Mouse (Mus musculus) A20 (cell line): ENCODE results near the gene Kcna5.

ENCODE experiments used
- DNase-seq: peaks from one replicate; pipeline ENCODE4 v3.0.0-alpha.2; 2011; ENCODE audit warnings: low read depth, low spot score

Gene Kcna5

DNA sequence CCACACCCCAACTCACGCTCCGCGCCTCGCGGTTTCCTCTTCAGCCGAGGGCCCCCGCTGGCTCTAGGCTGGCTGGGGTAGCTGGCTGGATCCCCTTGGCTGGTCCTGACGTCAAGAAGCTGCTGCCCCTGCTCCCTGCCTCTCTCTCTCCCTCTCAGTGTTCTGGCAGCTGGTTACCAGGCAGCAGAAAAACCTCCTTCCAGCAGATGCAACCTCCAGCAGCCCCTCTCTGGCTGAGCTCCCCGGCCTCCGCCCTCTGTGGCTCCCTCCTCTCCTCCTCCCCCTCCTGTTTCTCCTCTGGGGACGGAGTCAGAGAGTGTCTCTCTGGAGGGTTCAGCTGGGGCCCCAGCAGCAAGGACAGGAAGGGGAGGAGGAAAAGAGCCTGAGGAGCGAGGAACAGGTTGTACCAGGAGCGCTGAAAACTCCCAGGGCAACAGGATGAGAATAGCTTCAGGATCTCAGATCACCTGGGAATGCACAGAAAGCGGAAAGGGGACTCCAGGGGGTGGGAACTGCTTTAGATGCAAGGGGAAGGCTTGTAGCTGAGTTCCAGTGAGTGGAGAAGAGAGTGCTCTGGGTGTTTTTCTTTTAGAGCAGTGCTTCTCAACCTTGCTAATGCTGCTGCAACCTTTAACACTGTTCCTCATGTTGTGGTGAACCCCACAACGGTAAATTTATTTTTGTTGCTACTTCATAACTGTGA is at the start of gene Kcna5:
Gene Kcna5, minus strand, starts transcription at position 205 of the 703 bp plus-strand sequence.
- DNase-seq: no peak

DNA sequence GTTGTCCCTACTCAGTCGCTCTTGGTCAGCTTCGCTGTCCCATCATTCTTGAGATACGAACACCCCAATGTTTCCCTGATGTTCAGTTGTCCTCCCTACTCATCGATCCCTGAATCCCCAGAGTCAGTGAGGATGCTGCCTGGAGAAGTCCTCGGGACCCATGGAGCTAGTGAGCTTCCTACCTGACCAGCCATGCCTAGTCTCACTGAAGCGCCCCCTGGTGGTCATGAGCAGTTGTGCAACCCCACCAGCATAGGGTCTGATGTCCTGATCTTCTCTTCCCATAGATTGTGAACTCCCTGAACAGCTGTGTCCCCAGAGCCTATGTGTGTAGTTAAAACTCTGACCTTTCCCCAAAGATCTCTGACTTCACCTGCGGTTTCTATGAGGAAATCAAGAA is 47.9 kb upstream of the Kcna5 start:
- peak; percentile 37 for DNase-seq

DNA sequence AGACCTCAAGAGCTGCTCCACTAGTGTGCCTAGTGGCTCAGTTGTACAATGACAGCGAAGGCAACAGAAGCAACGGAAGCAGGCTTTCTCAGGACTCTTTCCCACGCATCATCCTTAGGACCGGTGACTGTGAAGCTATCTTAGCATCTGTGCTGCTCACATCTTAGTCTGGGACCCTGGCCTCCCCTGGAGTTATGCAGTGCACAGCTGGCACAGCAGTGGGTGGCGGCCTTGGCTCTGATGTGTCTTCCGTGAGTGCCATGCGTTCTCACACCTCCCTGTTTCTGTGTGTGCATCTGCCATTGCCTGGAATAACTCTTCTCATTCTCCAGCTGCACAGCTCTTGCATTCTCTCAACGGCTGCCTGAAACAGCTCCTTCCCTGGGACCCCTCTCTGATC is 46.4 kb upstream of the Kcna5 start:
- DNase-seq: no peak

DNA sequence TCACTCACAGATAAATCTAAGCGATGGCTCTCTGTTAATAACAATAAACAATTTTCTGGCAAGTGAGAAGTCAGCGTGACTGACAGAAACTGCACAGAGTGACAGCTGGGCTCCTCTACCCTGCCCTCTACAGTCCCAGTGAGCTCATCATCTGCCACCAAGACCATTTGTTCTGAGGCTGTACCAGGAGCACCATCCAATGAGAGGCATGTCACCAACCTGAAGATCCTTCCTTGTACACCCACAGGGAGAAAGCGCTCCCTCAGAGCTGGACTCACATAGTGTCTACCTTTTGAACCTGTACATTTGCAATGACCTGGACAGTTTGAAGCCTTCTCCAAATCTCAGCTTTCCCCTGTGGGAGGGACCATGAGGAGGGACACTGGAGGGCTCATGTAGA is 45.4 kb upstream of the Kcna5 start:
- DNase-seq: no peak

DNA sequence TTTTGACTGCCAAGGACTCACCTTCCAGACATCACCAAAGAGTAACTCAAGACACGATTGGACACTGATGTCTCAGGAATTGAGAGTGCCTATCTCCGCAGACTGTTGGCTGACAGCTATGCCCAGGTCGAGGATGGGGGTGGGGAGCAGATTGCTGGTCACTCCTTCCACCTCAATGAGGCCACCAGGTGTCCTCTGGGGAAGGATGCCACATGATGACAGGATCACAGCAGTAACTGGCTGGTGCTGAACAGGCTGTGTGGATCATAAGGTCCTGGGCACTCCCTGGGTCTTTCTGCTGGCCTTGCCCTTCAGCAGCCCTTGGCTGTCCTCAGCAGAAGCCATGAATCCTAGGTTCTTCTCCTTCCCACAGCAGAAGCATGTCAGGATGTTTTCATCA is 42.2 kb upstream of the Kcna5 start:
- no peak for DNase-seq

DNA sequence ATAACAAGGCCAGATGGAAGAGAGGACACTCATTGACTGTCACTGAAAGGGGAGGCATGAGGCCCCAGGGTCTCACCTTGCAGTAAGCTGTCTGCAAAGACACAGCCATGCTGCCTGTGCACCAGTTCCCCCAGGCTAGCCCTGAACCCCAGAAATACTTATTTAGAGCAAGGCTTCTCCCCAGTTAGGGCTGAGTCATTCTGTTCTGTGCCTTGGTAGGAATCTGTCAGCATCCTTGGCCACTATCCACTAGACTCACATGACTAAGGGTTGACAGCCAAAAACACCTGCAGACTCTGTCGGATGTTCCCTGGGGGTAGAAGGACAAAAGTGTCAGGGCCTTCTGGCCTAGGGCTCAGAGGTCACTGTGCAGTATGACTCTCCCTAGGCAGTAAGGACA is 41.4 kb upstream of the Kcna5 start:
- DNase-seq: no peak

DNA sequence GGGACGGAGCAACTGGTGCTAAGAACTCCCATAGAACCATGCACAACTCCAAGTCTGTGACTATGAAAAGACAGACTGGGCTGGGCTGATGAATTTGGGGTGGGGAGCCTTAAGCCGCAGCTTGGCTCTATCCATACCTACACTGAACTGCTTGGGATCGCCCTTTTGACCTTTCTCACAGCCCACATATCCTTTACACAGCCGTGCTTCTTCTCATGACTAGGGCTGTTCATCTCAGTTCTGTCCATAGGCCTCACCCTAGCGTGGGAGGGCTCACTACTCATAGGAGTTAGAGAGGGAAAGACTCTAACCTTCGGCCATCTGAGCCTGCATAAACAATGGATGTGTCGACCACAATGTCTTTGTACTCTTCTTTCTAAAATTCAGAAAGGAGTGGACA is 39.6 kb upstream of the Kcna5 start:
- no peak for DNase-seq

DNA sequence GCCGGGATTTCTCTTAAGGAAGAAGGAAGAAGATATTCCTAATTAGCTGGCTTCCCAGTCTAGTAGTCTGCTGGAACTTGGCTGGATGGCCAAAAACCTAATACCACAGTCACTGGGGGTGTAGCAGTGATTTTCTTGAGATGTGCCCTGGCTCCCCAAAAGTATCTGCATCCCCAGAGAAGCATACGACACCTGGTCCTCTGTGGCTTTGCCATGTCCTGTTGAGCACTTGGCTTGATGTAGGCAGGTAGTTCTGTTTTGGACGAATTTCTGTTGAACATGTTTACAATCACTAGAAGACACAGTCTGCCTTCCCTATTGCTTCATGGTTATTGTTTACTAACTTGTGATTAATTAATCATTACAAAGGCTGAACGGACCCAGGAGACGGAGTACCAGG is 37.8 kb upstream of the Kcna5 start:
- no peak for DNase-seq

DNA sequence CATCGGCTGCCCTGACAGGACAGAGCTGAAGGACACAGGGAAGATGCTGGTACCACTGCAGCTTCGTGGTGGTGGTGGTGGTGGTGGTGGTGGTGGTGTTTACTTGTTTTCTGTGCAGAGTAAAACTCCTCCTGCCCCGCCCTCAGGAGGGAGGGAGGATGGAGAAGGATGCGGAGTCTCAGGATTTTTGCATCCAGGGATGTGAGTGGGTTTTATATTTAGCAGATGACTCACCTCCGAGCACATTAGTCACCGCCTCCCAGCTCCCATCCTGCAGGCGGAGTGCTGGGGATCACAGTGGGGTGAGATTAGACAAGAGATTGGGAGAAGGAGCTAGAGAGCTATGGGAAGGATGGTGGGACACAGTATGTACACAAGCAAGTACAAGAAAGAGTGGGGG is 34.6 kb upstream of the Kcna5 start:
- no peak for DNase-seq

DNA sequence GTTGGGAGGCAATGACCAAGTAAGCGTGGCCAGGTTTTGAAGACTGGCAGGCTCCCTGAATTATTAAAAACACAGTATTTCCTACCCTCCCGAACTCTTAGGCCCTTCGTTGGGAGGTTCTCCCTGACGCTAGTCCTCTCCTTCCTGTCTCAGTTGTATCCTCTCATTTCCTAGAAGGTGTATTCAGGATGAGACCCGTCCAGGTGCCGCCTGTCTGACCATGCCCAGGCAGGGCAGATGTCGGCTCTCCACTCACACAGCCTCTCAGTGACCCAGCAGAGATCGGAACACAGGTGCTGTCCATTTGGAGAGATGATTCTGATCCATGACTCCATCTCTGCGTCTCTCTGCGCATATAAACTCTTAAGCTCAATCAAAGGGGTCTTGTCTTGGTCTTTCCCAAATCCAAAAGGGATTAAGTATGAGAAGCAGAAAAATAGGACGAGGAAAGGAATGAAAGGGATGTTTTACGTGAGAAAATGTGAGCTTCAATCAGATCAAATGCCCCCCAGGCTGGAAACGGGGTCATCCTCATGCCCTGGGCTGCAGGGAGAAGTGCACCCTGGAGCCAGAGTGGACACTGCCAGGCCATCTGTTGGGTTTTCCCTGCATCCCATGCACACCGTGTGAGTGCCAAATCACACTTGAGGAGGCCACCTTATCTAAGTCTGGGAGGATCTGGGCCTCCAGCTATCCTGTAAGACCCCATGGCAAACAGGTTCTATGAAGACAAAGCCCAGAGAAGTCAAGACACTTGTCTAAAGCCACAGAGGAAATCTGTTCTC is 33.0 kb upstream of the Kcna5 start:
- DNase-seq: no peak

DNA sequence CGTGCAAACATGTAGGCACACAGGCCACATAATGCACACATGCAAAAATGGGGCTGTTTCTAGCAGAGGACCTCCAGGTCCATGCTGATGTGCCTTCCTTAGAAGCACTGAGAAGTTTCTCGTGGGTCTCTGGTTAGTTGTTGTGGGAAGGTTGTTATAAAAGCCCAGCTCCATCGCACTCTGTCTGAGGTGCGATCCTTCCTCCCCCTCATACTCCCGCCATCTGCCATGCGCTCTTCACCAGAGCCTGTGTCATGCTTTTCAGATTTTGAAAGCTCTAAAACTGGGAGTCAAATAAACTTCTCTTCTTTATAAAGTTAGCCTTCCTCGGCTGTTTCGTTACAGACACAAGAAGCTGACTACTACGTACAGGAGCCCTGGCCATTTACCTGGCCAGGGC is 32.1 kb upstream of the Kcna5 start:
- DNase-seq: no peak

DNA sequence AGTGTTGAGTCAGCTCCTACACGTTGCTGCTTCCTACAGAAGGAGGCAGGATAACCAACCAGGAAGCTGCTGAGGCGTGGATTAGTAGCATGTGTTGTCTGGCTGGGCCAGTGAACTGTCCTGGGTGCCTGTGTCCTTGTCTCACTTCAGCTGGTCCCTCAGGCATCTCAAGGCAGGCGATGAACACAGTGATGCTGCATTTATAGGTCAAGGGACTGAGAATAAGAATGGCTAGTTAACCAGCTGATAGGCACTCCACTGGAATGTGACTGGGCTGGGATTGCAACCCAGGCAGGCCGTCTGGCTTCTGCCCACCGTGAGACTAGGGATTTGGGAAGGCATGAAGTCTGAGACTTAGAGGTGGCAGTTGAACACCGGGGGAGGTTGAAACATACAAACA is 29.2 kb upstream of the Kcna5 start:
- no peak for DNase-seq

DNA sequence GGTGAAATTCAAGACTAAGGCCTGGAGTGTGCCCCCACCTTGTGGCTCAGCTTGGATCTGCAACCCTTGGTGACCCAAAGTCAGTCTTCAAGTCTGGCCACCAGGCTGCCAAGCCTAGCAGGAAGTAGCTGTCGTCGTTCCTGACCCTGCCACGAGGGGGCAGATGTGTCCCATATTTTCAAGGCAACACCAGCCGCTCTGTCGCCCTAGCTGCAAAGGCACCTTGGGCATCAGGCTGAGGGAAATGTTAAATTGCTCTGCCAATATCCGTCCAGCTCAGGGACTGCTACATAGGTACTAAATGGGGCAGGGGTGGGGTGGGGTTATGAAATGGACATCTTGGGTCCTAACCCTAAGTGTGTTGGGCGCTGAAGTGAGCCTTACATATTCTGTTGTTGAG is 28.7 kb upstream of the Kcna5 start:
- DNase-seq: peak; percentile 85

DNA sequence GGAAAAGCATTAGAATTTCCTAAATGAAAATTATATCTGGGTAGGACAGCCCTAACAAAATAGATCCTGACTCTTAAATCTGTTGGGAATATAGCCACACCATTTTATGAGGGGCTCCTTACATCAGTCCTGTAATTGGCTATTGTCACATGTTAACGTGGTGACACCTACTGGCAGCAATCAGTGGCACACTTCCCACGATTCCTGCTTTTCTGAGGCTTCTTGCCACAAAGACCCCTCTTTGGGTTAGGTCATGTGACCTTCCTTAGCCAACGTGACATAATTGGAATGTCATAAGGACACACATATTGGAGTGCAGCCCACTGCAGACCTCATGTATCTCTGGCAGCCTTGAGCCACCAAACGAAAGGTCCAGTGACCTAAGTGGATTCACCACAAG is 26.5 kb upstream of the Kcna5 start:
- DNase-seq: no peak

DNA sequence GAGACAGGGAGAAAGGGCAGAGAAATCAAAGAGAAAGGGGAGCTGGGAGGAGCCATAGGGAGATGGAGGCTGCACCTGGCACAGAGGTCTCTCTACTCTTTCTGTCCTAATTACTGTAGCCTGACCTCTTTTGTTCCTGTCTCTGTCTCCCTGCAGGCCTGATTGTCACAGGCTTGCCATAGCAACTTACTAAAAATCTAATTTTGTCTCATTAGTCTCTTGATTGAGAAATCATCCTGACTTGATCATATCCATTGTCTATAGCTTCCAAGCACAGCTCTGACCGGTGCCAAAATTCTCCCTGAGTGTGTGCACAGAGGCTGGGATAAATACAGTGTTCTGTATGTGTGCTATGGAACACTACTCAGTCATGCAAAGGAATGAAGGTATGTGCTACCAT is 25.5 kb upstream of the Kcna5 start:
- no peak for DNase-seq

DNA sequence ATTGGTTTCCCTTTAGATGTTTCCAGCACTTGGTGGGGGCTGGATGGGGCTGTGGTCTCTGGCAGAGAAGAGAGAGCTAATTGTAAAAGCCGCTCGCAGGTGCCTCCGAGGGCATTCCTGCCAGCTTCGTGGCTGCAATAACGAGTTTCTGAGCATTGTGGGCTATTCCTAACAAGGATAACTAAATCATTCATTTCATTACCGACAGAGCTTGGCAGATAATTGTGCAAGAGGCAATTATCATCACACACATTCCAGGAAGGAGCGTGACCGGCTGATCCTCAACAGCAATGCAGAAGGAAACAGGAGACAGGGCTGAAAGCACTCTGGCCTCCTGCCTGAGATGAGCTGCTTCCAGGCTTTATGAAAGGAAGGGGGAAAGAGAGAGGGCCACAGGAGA is 24.8 kb upstream of the Kcna5 start:
- DNase-seq: no peak

DNA sequence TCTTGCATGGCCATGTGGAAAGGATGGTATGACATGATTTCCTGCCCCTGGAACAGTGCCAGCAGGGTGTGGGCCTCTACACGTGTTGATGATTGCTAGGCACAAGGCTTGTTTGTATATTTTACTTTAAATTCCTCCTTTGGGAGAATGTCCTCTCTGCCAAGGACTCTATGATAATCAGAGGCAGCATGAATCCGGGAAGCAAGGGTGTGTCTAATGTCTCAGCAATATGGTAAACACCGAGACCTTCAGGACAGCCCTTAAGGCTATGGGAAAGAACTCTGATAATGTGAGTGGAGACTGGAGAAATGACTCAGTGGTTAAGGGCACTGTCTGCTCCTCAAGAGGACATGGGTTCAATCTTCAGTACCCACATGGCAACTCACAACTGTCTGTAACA is 23.1 kb upstream of the Kcna5 start:
- DNase-seq: no peak

DNA sequence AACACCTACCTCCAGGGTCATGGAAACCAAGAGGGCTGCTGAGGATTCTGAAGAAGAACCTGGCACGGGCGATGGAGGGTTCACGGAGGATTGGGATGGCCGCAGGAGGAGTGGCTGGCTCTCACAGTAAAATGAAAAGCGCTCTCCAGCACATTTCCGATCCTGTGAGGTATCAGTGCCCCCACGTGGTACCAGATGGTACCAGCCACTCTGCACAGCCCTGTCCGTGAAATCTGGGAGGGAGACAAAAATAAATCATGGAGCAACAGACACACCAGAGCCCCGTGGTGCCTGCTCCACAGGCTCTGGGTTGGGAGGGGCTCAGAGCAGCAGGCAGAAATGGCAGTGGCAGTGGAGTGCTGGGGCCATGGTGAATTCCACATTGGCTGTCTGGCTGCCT is 18.6 kb upstream of the Kcna5 start:
- no peak for DNase-seq

DNA sequence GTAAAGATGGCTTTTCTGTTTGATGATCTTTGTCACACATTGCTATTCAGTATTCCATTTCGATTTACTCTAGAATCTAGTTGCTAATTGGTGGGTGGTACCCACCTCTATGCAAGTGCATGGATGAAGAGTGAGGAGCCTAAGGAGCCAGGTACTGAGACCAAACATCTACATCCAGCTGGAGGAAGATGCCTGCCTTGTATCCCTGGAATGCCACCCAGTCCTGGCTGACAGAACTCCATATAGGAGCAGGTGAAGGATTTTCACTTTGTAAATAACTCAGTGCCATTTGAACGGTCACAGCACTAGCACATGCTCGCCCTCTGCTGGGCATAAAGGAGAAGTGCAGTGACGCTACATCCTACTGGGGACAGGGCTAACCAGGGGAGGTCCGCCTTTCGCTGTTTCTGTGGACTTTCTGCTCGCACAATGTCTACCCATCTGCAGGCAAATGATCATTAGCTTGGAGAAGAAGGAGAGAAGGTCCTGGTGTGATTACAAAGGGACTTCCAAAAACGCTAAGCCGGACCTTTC is 16.7 kb upstream of the Kcna5 start:
- DNase-seq: peak; percentile 50

DNA sequence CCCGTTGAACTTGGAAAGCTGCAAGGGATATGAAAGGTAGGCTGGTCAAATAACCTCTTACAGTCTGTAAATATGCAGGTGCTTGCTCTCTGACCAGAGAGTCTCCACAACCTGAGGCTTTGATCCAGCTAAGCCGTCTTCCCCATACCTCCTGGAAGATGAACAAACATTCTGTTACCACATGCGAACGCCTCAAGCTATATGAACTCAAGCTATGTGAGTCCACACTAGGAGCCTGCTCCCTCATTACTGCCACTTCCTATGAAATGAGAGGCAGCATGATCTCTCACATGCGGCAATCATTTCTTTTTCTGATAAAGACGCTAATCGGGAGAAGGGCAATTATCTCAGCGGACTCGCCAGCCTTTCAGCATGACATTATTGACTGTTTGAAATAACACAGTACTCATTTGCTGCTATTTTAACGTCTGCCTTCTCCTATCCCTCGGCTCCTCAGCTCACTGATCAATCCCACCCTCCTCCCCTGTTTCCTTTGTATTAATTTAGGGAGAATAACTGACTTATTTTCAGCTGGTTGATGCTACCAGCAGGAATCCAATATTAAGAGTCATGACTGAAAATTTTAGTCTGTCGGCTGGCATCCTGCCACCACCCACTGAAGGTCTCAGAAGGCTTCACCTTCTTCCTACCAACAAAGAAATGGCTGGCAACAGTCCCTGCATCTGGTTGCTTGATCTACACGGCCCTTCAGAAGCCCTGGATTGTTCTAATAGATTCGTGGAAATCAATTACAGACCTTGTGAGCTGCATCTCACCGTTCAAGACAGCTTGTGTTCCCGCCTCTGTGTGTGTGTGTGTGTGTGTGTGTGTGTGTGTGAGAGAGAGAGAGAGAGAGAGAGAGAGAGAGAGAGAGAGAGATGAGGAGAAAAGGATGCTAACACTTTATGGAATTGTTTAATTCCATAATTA is 9.2 kb upstream of the Kcna5 start:
- no peak for DNase-seq

DNA sequence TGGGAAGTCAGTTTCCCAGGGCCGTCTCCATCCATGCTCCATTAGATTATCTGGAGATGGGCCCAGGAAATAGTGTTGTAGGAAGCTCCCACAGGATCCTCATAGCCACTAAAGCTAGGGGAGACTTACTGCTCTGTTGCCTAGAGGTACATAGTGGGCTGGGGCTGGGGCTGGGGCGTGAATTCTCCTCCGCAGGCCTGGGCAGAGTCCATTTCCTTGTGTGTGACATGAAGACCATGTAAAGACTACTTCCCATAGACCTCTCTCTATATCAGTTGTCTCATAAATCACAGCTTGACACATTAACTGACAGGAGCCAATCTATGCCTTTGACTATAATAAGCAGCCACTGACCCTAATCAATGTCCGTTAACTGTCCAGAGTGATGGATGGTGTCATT is 7.5 kb upstream of the Kcna5 start:
- no peak for DNase-seq

DNA sequence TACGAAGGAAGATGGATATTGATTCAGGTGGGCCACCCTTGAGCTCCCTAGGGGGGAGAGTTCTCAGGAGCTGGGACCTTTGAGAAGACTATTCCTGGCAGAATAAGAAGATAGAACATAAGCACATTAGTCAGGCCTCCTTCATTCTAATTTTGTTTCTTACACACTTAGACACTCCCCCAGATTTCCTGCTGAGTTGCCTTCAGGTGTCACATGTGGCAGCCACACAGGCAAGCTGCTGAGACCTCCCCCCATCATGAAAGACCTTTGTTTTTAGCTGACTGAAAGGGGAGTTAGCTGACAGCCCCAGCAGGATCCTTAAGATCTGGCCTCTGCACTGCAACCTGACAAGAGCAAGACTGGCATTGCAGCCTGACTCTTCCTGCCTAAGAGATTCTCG is 2.3 kb upstream of the Kcna5 start:
- DNase-seq: no peak
